Mouse (Mus musculus) liver, embryonic 16.5 days (tissue): Measurements from ENCODE around the gene Fezf2. TPM values are rescaled to one million over a fixed set of nuclear protein-coding genes. Genes with fewer than 3 reads are reported as not detected.

ENCODE experiments used
- ATAC-seq: fragments of 200-750 bp; cut with Nextera tagmentation; 2 replicates; pipeline ENCODE4 v1.8.0; 2017; ENCODE audit warnings: low read depth, mild to moderate bottlenecking, moderate number of reproducible peaks, moderate library complexity
- H3K27ac ChIP-seq: fragments of 300-500 bp; sonication (generic); 2 replicates; pipeline ENCODE4 v1.5.1; 2014; ENCODE audit warnings: mild to moderate bottlenecking, low read length
- H3K27me3 ChIP-seq: fragments of 300-500 bp; sonication (generic); 2 replicates; pipeline ENCODE4 v1.6.1; 2014; ENCODE audit warnings: low read depth, low read length, mixed read lengths; ENCODE audit not compliant: control insufficient read depth, insufficient read depth
- H3K36me3 ChIP-seq: fragments of 300-500 bp; sonication (generic); 2 replicates; pipeline ENCODE4 v1.6.1; 2014; ENCODE audit warnings: mild to moderate bottlenecking; ENCODE audit not compliant: control insufficient read depth, insufficient read depth
- H3K4me1 ChIP-seq: fragments of 300-500 bp; sonication (generic); 2 replicates; pipeline ENCODE4 v1.6.1; 2014; ENCODE audit warnings: low read depth, low read length, mixed read lengths; ENCODE audit not compliant: control insufficient read depth
- H3K4me2 ChIP-seq: fragments of 300-500 bp; sonication (generic); 2 replicates; pipeline ENCODE4 v1.6.1; 2014; ENCODE audit warnings: low read depth, low read length, mixed read lengths
- H3K4me3 ChIP-seq: fragments of 300-500 bp; sonication (generic); 2 replicates; pipeline ENCODE4 v1.5.1; 2014; ENCODE audit warnings: low read depth, mild to moderate bottlenecking, low read length
- H3K9ac ChIP-seq: fragments of 300-500 bp; sonication (generic); 2 replicates; pipeline ENCODE4 v1.6.1; 2014; ENCODE audit warnings: low read depth, low read length
- H3K9me3 ChIP-seq: fragments of 300-500 bp; sonication (generic); replicated peaks from 2 replicates; pipeline ENCODE4 v1.6.1; 2016; ENCODE audit warnings: low read length; ENCODE audit not compliant: control insufficient read depth
- WGBS: fragments of 180-500 bp; shearing (Covaris S2); extraction: QIAGEN DNeasy Blood & Tissue Kit; methylation state at CpG from one replicate; pipeline ENCODE4 v1.1.7; 2014; ENCODE audit not compliant: insufficient replicate concordance; 5-methylcytosine and 5-hydroxymethylcytosine counted together
- polyA plus RNA-seq: library from polyadenylated mRNA; unstranded; fragments of >200 nt; fragmentation: Nextera tagmentation; extraction: Ambion mirVana; gene quantifications from 2 replicates; pipeline ENCODE4 v1.2.1, GENCODE M21; 2015

Gene Fezf2
- polyA plus RNA-seq, 1 experiment from 2014 or later = not detected

DNA sequence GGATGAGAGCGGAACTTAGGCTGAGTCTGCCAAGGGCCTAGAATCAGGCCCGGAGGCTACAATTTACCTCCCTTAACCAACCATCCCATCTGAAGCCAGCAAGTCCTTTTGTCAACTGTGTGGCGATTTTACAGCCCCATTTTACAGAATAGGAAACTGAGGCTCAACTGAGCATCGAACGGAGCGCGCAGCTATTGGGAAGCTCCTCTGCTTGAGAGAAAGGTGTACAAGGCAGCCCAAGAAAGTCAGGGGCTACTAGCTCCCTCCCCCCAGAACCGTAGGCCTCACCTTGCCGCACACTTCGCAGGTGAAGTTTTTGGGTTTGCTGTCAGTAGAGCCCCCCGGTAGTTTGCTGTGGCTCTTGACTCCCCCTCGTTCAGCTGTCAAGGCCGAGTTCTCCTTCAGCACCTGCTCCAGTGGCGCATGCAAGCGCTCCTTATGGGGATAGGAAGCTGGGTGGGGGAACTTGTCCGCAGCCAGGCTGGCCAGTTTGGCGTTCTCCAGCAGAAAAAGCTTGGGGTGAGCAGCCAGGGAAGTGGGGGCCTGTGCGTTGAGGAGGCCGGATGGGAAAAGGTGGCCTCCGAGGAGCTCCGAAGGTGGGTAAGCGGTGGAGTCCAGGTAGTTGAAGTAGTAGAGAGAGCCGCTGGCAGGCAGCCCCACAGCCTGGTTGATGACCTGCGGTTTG, 3.8 kb downstream of the Fezf2 start:
- H3K9ac ChIP-seq = no peak overlapping the region
- H3K4me2 ChIP-seq = no peak overlapping the region
- peaks cover 100% of the 10 kb centered on the region for H3K27me3 ChIP-seq
- WGBS = 4% methylated on average over 24 of the region's 24 CpGs
- no peak for ATAC-seq
- no peak overlapping the region for H3K4me3 ChIP-seq
- no peaks in the 10 kb centered on the region for H3K9me3 ChIP-seq
- H3K36me3 ChIP-seq = no peaks in the 10 kb centered on the region
- no peaks in the 10 kb centered on the region for H3K4me1 ChIP-seq
- no peak overlapping the region for H3K27ac ChIP-seq

DNA sequence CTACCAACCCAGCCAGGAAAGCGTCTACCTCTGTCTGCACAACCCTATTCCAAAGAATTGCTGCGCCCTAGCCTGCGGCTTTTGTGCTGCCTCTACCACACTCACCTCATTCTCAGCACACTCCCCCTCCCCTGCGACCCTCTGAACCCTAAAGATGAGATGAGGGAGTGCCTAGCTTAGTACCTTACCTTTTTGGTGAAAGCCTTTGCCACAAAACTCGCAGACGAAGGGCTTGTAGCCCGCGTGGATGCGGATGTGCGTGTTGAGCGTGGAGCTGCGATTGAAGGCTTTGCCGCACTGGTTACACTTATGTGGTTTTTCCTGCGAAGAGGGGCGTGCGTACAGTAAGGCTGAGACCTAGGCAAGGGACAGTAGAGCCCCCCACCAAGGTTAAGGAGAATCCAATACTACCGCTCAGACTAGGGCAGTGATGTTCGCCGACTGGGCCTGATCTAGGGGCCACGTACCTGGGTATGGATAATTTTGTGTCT, 4.5 kb downstream of the Fezf2 start:
- no peak overlapping the region for H3K4me3 ChIP-seq
- H3K9ac ChIP-seq = no peak overlapping the region
- H3K27me3 ChIP-seq = peaks cover 98% of the 10 kb centered on the region
- no peak overlapping the region for H3K4me2 ChIP-seq
- no peak overlapping the region for H3K27ac ChIP-seq
- no peaks in the 10 kb centered on the region for H3K36me3 ChIP-seq
- no peaks in the 10 kb centered on the region for H3K4me1 ChIP-seq
- WGBS = 3% methylated on average over 20 of the region's 20 CpGs
- no peak for ATAC-seq
- no peaks in the 10 kb centered on the region for H3K9me3 ChIP-seq

DNA sequence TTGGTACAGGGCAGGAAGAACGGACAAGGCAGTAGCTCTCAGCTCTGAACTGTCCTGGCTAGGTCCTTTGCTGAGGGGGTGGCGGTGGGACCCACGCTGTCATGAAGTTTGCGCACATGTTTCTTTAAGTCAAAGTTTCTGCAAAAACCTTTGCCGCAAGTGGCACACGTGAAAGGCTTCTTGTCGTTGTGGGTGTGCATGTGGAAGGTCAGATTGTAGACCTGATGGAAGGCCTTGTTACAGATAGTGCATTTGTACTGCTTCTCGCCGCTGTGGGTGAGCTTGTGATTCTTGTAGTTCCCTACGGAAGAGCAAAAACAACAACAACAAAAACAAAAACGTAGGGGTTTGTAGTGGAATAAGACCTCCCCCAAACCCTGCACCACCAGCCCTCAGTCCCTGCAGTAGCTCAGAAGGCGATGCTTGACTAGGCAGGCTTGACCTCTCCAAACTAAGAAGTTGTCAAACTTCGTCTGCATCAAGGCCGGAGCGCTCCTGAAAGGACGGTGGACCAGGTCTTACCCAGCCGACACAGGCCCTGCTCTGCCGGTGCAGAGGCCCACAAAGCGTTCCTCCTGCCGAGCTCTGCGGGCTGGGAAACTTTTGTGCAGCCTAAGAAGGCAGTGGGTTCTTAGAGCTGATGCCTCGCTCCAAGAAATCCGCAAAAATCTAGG, 5.4 kb downstream of the Fezf2 start:
- 3% methylated on average over 23 of the region's 23 CpGs for WGBS
- peaks cover 97% of the 10 kb centered on the region for H3K27me3 ChIP-seq

DNA sequence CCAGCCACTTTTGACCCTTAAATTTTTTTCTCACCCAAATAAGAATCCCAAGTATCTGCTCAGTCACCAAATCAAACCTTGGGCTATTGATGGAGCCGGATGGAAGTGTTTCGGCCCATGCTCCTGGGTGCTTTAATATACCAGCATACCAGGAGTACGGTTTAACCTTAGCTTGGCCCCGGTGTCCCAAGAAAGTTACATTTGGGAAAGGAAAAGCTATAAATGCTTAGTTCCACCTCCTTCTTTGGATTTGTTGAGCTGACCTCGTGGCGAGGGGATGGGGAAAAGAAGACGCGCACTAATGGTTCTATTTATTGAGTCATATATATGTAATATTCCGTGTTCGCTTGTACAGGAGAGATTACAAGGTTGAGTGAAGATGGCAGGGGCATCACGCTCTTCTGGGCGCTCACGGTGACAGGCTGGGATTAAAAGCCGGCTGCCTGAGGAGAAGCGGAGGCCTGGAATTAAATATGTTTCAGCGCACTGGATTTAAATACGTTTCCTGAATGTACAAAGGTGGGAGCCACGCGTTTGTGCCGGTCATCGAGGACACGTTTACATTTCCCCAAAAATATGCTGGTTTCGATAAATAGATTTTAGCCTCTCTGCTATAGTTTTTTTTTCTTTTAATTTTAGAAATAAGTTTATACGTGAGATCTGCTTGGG, 6.1 kb downstream of the Fezf2 start:
- no peaks in the 10 kb centered on the region for H3K4me1 ChIP-seq
- H3K27ac ChIP-seq = no peak overlapping the region
- no peak for ATAC-seq
- H3K9ac ChIP-seq = no peak overlapping the region
- H3K9me3 ChIP-seq = no peaks in the 10 kb centered on the region
- H3K27me3 ChIP-seq = peaks cover 97% of the 10 kb centered on the region
- no peak overlapping the region for H3K4me3 ChIP-seq
- H3K36me3 ChIP-seq = no peaks in the 10 kb centered on the region
- WGBS = 3% methylated on average over 24 of the region's 24 CpGs
- no peak overlapping the region for H3K4me2 ChIP-seq

More for the DNA sequence above, 5.4 kb downstream of the Fezf2 start:
- ATAC-seq = no peak
- no peaks in the 10 kb centered on the region for H3K36me3 ChIP-seq
- H3K9ac ChIP-seq = no peak overlapping the region
- no peaks in the 10 kb centered on the region for H3K9me3 ChIP-seq
- H3K27ac ChIP-seq = no peak overlapping the region
- H3K4me1 ChIP-seq = no peaks in the 10 kb centered on the region
- no peak overlapping the region for H3K4me3 ChIP-seq
- no peak overlapping the region for H3K4me2 ChIP-seq

DNA sequence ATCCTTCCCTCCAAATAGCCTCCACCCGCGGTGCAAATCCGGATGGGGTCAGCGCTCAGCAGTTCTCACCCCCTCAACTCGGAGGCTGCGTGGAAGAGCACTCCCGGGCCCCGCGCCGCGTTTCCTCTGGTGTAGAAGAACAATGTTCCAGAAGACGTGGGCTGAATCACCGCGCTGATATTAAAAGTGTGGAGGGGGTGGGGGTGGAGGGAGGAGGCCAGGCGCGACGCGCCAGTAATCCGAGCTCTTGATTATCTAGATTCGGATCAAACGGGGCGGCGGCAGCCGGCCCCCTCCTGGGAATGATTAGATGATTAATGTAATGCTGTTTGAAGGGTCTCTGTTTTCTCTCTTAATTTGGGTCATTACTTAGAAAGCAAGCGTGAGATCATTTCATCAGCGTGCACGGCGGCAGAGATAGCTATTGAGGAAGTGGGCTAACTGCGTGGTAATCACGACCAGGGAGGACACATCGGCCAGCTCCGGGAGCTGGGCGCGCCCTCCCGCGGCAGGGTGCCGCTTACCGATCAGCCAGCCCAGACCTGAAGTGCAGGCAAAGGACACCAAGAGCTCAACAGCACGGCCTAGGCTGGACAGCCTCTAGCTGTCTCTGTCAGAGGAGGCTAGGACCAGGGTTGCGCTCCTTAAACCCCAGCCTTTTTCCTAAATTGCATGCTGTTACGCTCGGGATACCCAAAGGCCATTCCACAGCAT, 6.8 kb downstream of the Fezf2 start:
- no peaks in the 10 kb centered on the region for H3K36me3 ChIP-seq
- no peaks in the 10 kb centered on the region for H3K9me3 ChIP-seq
- no peak overlapping the region for H3K4me2 ChIP-seq
- peaks cover 94% of the 10 kb centered on the region for H3K27me3 ChIP-seq
- 1% methylated on average over 42 of the region's 42 CpGs for WGBS
- ATAC-seq = no peak
- H3K27ac ChIP-seq = no peak overlapping the region
- H3K9ac ChIP-seq = no peak overlapping the region
- no peaks in the 10 kb centered on the region for H3K4me1 ChIP-seq
- H3K4me3 ChIP-seq = no peak overlapping the region

DNA sequence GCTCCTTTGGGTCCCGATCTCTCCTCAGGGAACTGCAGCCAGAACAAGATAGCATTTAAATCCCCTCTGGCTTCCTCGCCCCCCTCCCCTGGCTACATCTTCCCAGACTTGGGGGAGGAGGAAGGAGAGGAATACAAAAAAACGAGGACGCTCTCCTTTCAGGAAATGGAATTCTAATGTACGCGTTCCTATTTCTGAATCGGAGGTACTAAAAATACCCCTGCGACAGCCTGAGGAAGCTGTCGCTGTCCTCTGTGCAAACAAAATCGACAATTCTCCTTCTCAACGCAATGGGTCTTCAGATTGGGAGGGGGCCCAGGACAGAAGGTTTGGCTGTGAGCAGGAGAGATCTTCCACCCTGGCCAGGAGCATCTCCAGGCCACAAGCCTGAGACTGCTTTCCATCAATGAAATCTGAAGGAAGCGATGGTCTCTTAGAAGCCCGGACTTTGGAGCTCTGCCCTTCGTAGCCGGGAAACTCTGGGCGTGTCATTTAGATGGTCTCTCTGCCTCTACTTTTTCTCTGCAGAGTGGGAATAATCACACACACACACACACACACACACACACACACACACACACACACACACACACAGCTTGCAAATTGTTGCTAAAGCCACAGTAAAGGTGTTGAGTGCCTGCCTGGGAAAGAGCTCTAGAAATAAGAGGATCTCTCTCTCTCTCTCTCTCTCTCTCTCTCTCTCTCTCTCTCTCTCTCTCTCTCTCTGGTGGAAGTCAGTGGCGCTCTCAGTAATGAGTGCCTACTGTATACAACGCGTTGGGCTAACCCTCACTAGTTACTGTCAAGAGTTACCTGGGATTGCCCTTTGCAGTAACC, 7.5 kb downstream of the Fezf2 start:
- 2% methylated on average over 19 of the region's 19 CpGs for WGBS
- no peak overlapping the region for H3K4me3 ChIP-seq

DNA sequence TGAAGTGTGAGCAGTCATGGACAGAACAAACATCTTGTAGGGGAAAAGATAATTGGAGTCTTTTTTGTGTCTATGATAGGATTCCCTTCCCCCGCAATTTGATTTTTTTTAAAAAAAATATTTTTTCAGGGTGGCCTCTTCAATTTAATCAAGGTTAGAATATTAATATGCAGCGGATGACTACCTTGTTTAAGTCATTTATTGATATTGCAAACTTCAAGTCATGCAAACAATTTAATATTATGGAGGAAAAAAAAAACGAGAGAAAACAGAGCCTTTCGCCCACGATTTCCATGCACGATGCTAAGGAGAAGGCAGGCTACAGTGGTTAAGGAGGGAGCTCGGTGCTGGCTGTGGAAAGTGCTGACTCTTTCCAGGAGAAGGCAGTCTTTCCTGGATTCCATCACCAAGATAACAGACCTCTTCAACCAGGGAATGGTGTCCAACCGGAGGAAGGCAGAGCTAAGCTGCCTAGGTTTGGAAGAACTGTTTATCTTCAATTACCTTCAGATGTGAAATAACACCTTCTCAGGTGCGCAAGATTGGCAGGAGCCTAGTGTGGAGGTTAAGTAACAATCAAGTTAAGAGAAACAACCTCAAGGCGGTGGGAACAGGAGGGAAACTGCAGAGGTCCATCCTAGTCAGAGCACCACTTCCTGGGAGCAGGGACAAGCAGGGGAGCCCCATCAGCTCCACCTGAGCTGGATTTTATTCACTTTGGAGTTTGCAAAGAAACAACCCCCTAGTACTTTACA, 9.0 kb downstream of the Fezf2 start:
- 3% methylated on average over 10 of the region's 10 CpGs for WGBS
- Histone ChIP-seq H3K4me1 (no peaks in the 10 kb centered on the region), H3K4me2 (no peak overlapping the region), H3K4me3 (no peak overlapping the region), H3K27me3 (peaks cover 71% of the 10 kb centered on the region), H3K36me3 (no peaks in the 10 kb centered on the region), H3K27ac (no peak overlapping the region), H3K9ac (no peak overlapping the region), H3K9me3 (no peaks in the 10 kb centered on the region)
- no peak for ATAC-seq

More for the DNA sequence above, 7.5 kb downstream of the Fezf2 start:
- H3K27me3 ChIP-seq = peaks cover 86% of the 10 kb centered on the region
- no peak overlapping the region for H3K9ac ChIP-seq
- H3K27ac ChIP-seq = no peak overlapping the region
- H3K4me2 ChIP-seq = no peak overlapping the region
- no peaks in the 10 kb centered on the region for H3K4me1 ChIP-seq
- no peaks in the 10 kb centered on the region for H3K36me3 ChIP-seq
- H3K9me3 ChIP-seq = no peaks in the 10 kb centered on the region
- no peak for ATAC-seq
